Mouse (Mus musculus) ES-Bruce4 (cell line): ENCODE data around the gene Clrn3.

Experiments
- CTCF ChIP-seq: IDR thresholded peaks from one replicate; pipeline ENCODE4 v1.8.1; 2011; ENCODE audit warnings: low read depth, low read length
- EP300 ChIP-seq: IDR thresholded peaks from 2 replicates; pipeline ENCODE4 v1.6.1; 2011; ENCODE audit warnings: low read depth, low read length; ENCODE audit not compliant: insufficient read depth
- POLR2A ChIP-seq: IDR thresholded peaks from one replicate; pipeline ENCODE4 v1.8.1; 2011; ENCODE audit warnings: low read length; ENCODE audit not compliant: insufficient read depth

DNA sequence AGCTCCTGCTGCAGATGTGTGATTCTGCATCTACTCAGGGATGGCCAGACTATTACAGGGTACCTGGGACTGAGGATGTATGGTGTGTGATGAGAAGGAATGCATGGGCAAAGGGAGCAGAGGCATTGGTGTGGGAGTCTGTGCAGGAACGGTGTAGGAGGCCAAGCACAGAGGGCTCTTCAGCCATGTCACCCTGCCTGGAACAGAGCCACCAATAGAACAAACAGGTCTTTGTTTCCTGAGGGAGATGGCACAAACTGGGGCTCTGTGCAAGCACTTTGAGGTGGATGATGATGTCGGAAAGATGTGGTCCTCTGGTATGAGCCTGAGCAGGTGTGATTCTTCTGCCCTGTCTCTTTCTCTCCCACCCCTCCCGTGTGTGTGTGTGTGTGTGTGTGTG lies 14.6 kb upstream of the Clrn3 start:
- TF ChIP-seq POLR2A (no peak), CTCF (no peak), EP300 (no peak)
